Mouse (Mus musculus) gastrocnemius, postnatal 36 days (tissue): ENCODE data around the gene Mrgpra9. TPM values are rescaled to one million over a fixed set of nuclear protein-coding genes. Genes with fewer than 3 reads are reported as not detected.
"Not testable (repeated sequence)": the region's sequence is repeated elsewhere in the genome, so short reads cannot be mapped to it uniquely, and the experiment has no call there.

Experiments
- DNase-seq, 2 experiments: peaks; one replicate each; pipeline ENCODE4 v3.0.0; 2022
- intact Hi-C: fragments of 180-260 bp; cut with DNase I; formaldehyde crosslinking; loops from one replicate; pipeline ENCODE4 v1.15.1; 2025
- long read RNA-seq, 2 experiments: library from polyadenylated mRNA; stranded (forward); transcript quantifications; one replicate each; pipeline ENCODE4 v2.0.0; 2021
- total RNA-seq, 2 experiments: library from RNA; stranded (reverse); gene quantifications; 2 replicates each; pipeline ENCODE4 v1.2.3; 2021

The Mrgpra9 gene
- not detected for total RNA-seq
- long read RNA-seq, experiment 1: 0 reads
- long read RNA-seq, experiment 2: 0 reads

DNA sequence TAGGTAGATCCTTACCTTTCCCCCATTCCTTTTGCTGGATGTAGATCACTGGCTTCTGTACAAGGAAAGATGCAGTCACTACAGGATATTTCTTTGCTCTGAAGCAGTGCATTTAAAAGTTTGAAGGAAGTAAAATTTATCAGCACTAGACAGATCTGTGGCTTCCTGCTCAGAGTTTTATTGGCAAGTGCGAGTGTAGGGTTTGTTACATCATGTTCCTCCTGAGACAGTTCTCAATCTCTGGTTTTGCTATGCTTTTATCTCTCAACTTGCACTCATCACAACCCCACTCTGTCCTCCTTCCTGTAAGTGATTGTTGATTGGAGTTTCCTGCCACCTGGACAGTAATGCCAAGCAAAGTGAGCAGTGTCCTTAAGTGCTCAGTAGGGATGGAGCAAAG, at the start of gene Mrgpra9:
Gene Mrgpra9, minus strand, starts transcription at position 79 of the 400 bp plus-strand sequence.
- no peak for DNase-seq
- intact Hi-C loops: no loop called here

DNA sequence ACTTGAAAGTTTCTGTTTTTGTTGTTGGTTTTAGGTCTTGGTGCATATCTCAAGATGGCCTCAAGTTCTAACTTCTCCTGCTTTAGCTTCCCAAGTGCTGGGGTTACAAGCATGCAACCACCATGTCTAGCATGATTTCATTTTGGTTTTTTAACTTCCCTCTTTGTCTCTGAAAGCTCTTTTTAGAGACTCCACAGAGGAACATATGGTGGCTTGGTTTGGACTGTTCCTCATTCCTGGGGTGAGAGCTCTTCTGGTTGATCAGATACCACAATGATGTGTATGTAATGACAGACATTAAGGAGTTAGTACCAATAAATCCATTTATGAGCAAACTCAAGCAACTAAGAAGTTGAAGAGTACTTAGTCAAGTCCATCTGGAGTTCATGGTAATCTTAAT, 47.0 kb upstream of the Mrgpra9 start:
- intact Hi-C loops: not testable (repeated sequence)

DNA sequence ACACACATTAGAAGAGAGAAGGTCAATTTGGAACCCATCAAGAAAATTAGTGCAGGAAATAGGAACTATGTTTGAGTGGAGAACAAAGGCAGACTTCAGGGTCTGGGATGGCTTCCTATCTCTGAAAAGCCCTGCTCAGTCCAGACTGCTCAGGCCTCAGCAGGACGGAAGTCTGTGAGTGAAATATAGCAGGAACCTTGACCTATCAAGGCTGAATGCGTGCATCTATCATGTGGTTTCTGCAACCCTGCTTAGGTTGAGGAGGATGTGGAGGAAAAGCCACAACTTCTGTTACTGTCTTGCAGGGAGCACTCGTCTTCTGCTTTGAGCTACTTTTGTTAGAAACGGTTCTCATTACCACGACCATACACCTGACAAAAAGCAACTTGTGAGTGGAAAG, 18.9 kb upstream of the Mrgpra9 start:
- DNase-seq, intact Hi-C loops: not testable (repeated sequence)

More for the DNA sequence above, 47.0 kb upstream of the Mrgpra9 start:
- DNase-seq: not testable (repeated sequence)

DNA sequence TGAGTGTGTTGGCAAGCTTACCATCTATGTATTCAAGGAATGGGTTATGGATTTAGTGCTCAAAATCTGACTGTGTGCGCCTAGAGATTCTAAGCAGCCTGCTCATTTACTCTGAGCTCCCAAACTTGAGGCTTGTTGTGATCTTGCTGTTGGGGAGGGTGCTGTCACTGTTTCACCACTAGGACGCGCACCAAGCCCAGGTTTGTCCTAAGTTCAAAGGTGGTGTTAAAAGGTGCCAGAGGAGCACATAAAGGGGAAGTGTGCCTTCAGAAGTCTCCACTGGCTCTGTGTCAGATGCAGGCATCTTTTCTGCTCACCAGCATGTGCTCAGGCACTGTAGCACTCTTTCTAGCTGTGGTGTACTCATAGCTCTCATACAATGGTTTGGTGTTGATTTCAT, 8.0 kb downstream of the Mrgpra9 start:
- DNase-seq: no peak
- intact Hi-C loops: no loop called here

DNA sequence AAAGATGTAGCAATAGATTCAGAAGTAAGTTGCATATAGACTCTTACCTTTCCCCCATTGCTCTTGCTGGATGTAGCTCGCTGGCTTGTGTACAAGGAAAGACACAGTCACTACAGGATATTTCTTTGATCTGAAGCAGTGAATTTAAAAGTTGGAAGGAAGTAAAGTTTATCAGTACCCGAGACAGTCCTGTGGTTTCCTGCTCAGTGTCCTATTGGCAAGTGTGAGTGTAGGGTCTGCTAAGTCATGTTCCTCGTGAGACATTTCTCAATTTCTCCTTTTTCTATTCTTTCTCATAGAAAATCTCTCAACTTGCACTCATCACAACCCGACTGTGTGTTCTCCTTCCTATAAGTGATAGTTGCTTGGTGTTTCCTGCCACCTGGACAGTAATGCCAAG, 47.8 kb downstream of the Mrgpra9 start, which contains the start of gene Mrgpra6:
Gene Mrgpra6, minus strand, starts transcription at position 91 of the 400 bp plus-strand sequence.
- intact Hi-C loops: no loop called here
- DNase-seq: no peak

DNA sequence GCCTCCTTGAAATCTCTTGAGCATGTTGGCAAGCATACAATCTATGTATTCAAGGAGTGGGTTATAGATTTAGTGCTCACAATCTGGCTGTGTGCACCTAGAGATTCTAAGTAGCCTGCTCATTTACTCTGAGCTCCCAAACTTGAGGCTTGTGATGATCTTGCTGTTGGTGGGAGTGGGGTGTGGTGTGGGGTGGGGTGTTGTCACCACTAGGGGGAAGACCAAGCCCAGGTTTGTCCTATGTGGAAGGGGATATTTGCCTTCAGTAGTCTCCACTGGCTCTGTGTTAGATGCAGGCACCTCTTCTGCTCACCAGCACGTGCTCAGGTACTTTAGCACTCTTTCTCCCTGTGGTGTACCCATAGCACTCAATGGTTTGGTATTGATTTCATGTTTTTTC, 57.4 kb downstream of the Mrgpra9 start:
- no peak for DNase-seq
- intact Hi-C loops: no loop called here

Other genes with a start within 250 kb of the Mrgpra9 start
- 1 to 10 TPM; 3.8 to 4.7 TPM for gene Spty2d1, start 244.4 kb downstream of the Mrgpra9 start, total RNA-seq
- gene Tmem86a, start 202.2 kb downstream of the Mrgpra9 start, total RNA-seq: 1 to 10 TPM; 4.6 to 5.5 TPM
- gene Ptpn5, start 119.2 kb downstream of the Mrgpra9 start, total RNA-seq: not detected
- not detected for gene Mrgpra6, start 47.9 kb downstream of the Mrgpra9 start, total RNA-seq
- gene Mrgpra1, start 101.4 kb upstream of the Mrgpra9 start, total RNA-seq: not detected
- not detected for gene Mrgpra2a, start 199.3 kb upstream of the Mrgpra9 start, total RNA-seq